Mouse (Mus musculus): ENCODE data around the gene Fam69b.

GRCm38 (mm10) chr2:26661143-26661752 is 33.0 kb downstream of the Fam69b start:
- TF ChIP-seq CTCF (IDR thresholded peaks at IDR 0.05): no peak
- no peak for TF ChIP-seq POLR2A (IDR thresholded peaks at IDR 0.05; ENCODE audit: insufficient read depth, low read depth, low read length)

Measured in heart, adult 2 months (tissue).